Mouse (Mus musculus) liver, postnatal 0 days (tissue): ENCODE measurements around the gene Fbrs. TPM values are rescaled to one million over a fixed set of nuclear protein-coding genes. Genes with fewer than 3 reads are reported as not detected.
A peak's percentile ranks its signal among the peaks of the same experiment; 100 is the strongest.

ENCODE experiments used
- ATAC-seq: fragments of 200-750 bp; cut with Nextera tagmentation; 2 replicates; pipeline ENCODE4 v1.8.0; 2017; ENCODE audit warnings: mild to moderate bottlenecking, moderate library complexity
- DNase-seq: peaks from one replicate; pipeline ENCODE4 v3.0.0-alpha.2; 2016
- H3K27ac ChIP-seq: fragments of 300-500 bp; sonication (generic); 2 replicates; pipeline ENCODE4 v1.5.1; 2014; ENCODE audit warnings: antibody characterized with exemption, moderate library complexity, mild to moderate bottlenecking, low read depth
- H3K27me3 ChIP-seq: fragments of 300-500 bp; sonication (generic); 2 replicates; pipeline ENCODE4 v1.6.1; 2014; ENCODE audit warnings: low read length, control low read depth, mixed read lengths; ENCODE audit not compliant: insufficient read depth
- H3K36me3 ChIP-seq: fragments of 300-500 bp; sonication (generic); replicated peaks from 2 replicates; pipeline ENCODE4 v1.6.1; 2014; ENCODE audit warnings: mild to moderate bottlenecking, control low read depth, low read length, moderate library complexity, mixed read lengths; ENCODE audit not compliant: insufficient read depth
- H3K4me1 ChIP-seq: fragments of 300-500 bp; sonication (generic); 2 replicates; pipeline ENCODE4 v1.6.1; 2014; ENCODE audit warnings: antibody characterized with exemption, mild to moderate bottlenecking, control low read depth; ENCODE audit not compliant: insufficient read depth
- H3K4me2 ChIP-seq: fragments of 300-500 bp; sonication (generic); 2 replicates; pipeline ENCODE4 v1.6.1; 2014; ENCODE audit warnings: low read depth, mild to moderate bottlenecking, low read length, moderate library complexity, mixed read lengths
- H3K4me3 ChIP-seq: fragments of 300-500 bp; sonication (generic); 2 replicates; pipeline ENCODE4 v1.5.1; 2014; ENCODE audit warnings: low read depth, low read length
- H3K9ac ChIP-seq: fragments of 300-500 bp; sonication (generic); replicated peaks from 2 replicates; pipeline ENCODE4 v1.6.1; 2014; ENCODE audit warnings: mild to moderate bottlenecking, moderate library complexity
- H3K9me3 ChIP-seq: fragments of 300-500 bp; sonication (generic); 2 replicates; pipeline ENCODE4 v1.6.1; 2016; ENCODE audit warnings: mild to moderate bottlenecking, control low read depth, low read length, mixed read lengths
- CTCF ChIP-seq: sonication (generic); IDR thresholded peaks from 2 replicates; pipeline ENCODE4 v1.5.1; 2016; ENCODE audit warnings: antibody characterized with exemption, low read depth
- EP300 ChIP-seq: IDR thresholded peaks from 2 replicates; pipeline ENCODE4 v1.6.1; 2016; ENCODE audit warnings: antibody characterized with exemption, low read depth, mild to moderate bottlenecking
- WGBS: fragments of 180-500 bp; shearing (Covaris S2); extraction: QIAGEN DNeasy Blood & Tissue Kit; methylation state at CpG from one replicate; pipeline ENCODE4 v1.1.7; 2014; ENCODE audit not compliant: insufficient replicate concordance; 5-methylcytosine and 5-hydroxymethylcytosine counted together
- microRNA-seq: library from miRNA; unstranded; fragments of <30 nt; microRNA quantifications from one replicate; pipeline ENCODE4, GENCODE M21; 2016
- polyA plus RNA-seq: library from polyadenylated mRNA; unstranded; fragments of >200 nt; fragmentation: Nextera tagmentation; extraction: Ambion mirVana; gene quantifications from 2 replicates; pipeline ENCODE4 v1.2.1, GENCODE M21; 2015

Fbrs gene
- polyA plus RNA-seq, 1 experiment from 2014 or later: 4.7 TPM

GRCm38 (mm10) chr7:127512231-127513015 is 33.4 kb downstream of the Fbrs start:
- TF ChIP-seq EP300 (peak; percentile 74; the same call in 1 of the 2 replicates), CTCF (no peak)
- DNase-seq (peak; percentile 95), ATAC-seq (peak; percentile 86)
- Histone ChIP-seq H3K4me2 (peak overlapping the region; percentile 92), H3K9me3 (no peaks in the 10 kb centered on the region), H3K4me3 (peak overlapping the region; percentile 97), H3K36me3 (peaks cover 25% of the 10 kb centered on the region), H3K4me1 (peaks cover 9% of the 10 kb centered on the region), H3K9ac (peak overlapping the region; percentile 96), H3K27me3 (no peaks in the 10 kb centered on the region), H3K27ac (peak overlapping the region; percentile 98)
- under 1% methylated on average over 58 of the region's 93 CpGs for WGBS

- Histone ChIP-seq H3K9ac (peak overlapping the region; percentile 96), H3K4me2 (peak overlapping the region; percentile 92), H3K27me3 (no peaks in the 10 kb centered on the region), H3K4me3 (peak overlapping the region; percentile 97), H3K9me3 (no peaks in the 10 kb centered on the region), H3K4me1 (peaks cover 9% of the 10 kb centered on the region), H3K36me3 (peaks cover 29% of the 10 kb centered on the region), H3K27ac (peak overlapping the region; percentile 98)
- no peak for DNase-seq
- ATAC-seq: no peak
- 19% methylated on average over 8 of the region's 8 CpGs for WGBS
- TF ChIP-seq CTCF (no peak), EP300 (no peak)
Measured at GRCm38 (mm10) chr7:127513016-127513390, 34.0 kb downstream of the Fbrs start.

- Histone ChIP-seq H3K4me2 (peak overlapping the region; percentile 92), H3K36me3 (peaks cover 37% of the 10 kb centered on the region), H3K4me3 (peak overlapping the region; percentile 97), H3K27me3 (no peaks in the 10 kb centered on the region), H3K27ac (peak overlapping the region; percentile 98), H3K9ac (0 out of 2 replicates have a peak overlapping the region, but pooled peaks have one; percentile 8), H3K4me1 (peaks cover 9% of the 10 kb centered on the region), H3K9me3 (no peaks in the 10 kb centered on the region)
- DNase-seq: no peak
- WGBS: 65% methylated on average over 3 of the region's 3 CpGs
- no peak for TF ChIP-seq EP300
- TF ChIP-seq CTCF: no peak
- no peak for ATAC-seq
Measured at GRCm38 (mm10) chr7:127513781-127514180, 34.8 kb downstream of the Fbrs start.

- DNase-seq (no peak), ATAC-seq (no peak)
- peaks cover 9% of the 10 kb centered on the region for H3K4me1 ChIP-seq
- no peak overlapping the region for H3K4me3 ChIP-seq
- H3K36me3 ChIP-seq: peaks cover 52% of the 10 kb centered on the region
- WGBS: 89% methylated on average over 7 of the region's 7 CpGs
- H3K4me2 ChIP-seq: no peak overlapping the region
- no peaks in the 10 kb centered on the region for H3K27me3 ChIP-seq
- no peak overlapping the region for H3K27ac ChIP-seq
- no peaks in the 10 kb centered on the region for H3K9me3 ChIP-seq
- H3K9ac ChIP-seq: no peak overlapping the region
- TF ChIP-seq EP300: no peak
- TF ChIP-seq CTCF: no peak
Measured at GRCm38 (mm10) chr7:127515846-127516245, 36.8 kb downstream of the Fbrs start.

GRCm38 (mm10) chr7:127516344-127516743 is 37.3 kb downstream of the Fbrs start:
- 89% methylated on average over 6 of the region's 7 CpGs for WGBS
- no peak overlapping the region for H3K27ac ChIP-seq
- TF ChIP-seq EP300 (no peak), CTCF (no peak)
- peaks cover 57% of the 10 kb centered on the region for H3K36me3 ChIP-seq
- peaks cover 9% of the 10 kb centered on the region for H3K4me1 ChIP-seq
- no peak overlapping the region for H3K9ac ChIP-seq
- no peak for ATAC-seq
- H3K4me3 ChIP-seq: no peak overlapping the region
- no peak for DNase-seq
- H3K9me3 ChIP-seq: no peaks in the 10 kb centered on the region
- H3K27me3 ChIP-seq: no peaks in the 10 kb centered on the region
- H3K4me2 ChIP-seq: no peak overlapping the region

- Histone ChIP-seq H3K27ac (no peak within 1 kb of the TSS), H3K9me3 (no peaks in the 10 kb centered on the region), H3K4me1 (no peaks in the 10 kb centered on the region), H3K9ac (no peak within 1 kb of the TSS), H3K36me3 (peaks cover 83% of the 10 kb centered on the region), H3K4me2 (no peak within 1 kb of the TSS), H3K27me3 (no peaks in the 10 kb centered on the region), H3K4me3 (no peak within 1 kb of the TSS)
- no peak for TF ChIP-seq EP300
- no peak for TF ChIP-seq CTCF
- ATAC-seq (no peak), DNase-seq (no peak)
- 90% methylated on average over 3 of the region's 3 CpGs for WGBS
Measured at GRCm38 (mm10) chr7:127519284-127519683, 40.3 kb downstream of the Fbrs start, which contains the start of gene Gm42715. TSS of gene Gm42715 (plus strand) at chr7:127519584.

Small RNAs within 50 kb of the gene (microRNA-seq; reads per million reads assigned to microRNA genes)
- gene Gm47278: not detected
- 1.2 reads per million for gene Mir7060

Other genes with a start within 250 kb of the Fbrs start
- gene Zfp553, start 246.1 kb upstream of the Fbrs start, polyA plus RNA-seq: 4.0 and 5.3 TPM in 2 replicates
- 16.7 and 17.3 TPM in 2 replicates for gene Sept1, start 246.1 kb upstream of the Fbrs start, polyA plus RNA-seq
- gene Zfp771, start 234.9 kb upstream of the Fbrs start, polyA plus RNA-seq: 15.5 and 17.8 TPM in 2 replicates
- 96.8 and 107 TPM in 2 replicates for gene Dctpp1, start 218.5 kb upstream of the Fbrs start, polyA plus RNA-seq
- 712 and 714 TPM in 2 replicates for gene Sephs2, start 205.1 kb upstream of the Fbrs start, polyA plus RNA-seq
- gene Itgal, start 182.9 kb upstream of the Fbrs start, polyA plus RNA-seq: 5.9 and 6.8 TPM in 2 replicates
- gene Zfp768, start 133.6 kb upstream of the Fbrs start, polyA plus RNA-seq: 4.8 and 6.4 TPM in 2 replicates
- 1.5 TPM in 2 replicates for gene Zfp747, start 103.1 kb upstream of the Fbrs start, polyA plus RNA-seq
- gene 9130019O22Rik, start 92.0 kb upstream of the Fbrs start, polyA plus RNA-seq: 0.89 and 1.2 TPM in 2 replicates
- 1.9 and 2.6 TPM in 2 replicates for gene E430018J23Rik, start 85.6 kb upstream of the Fbrs start, polyA plus RNA-seq
- 0.98 and 1.1 TPM in 2 replicates for gene Zfp764, start 72.4 kb upstream of the Fbrs start, polyA plus RNA-seq
- 8.7 and 10.1 TPM in 2 replicates for gene Zfp688, start 57.1 kb upstream of the Fbrs start, polyA plus RNA-seq
- 1.4 and 1.5 TPM in 2 replicates for gene Zfp689, start 30.0 kb upstream of the Fbrs start, polyA plus RNA-seq
- gene Prr14, start 19.6 kb upstream of the Fbrs start, polyA plus RNA-seq: 16.0 and 17.6 TPM in 2 replicates
- gene Srcap, start 32.8 kb downstream of the Fbrs start, polyA plus RNA-seq: 6.7 and 7.7 TPM in 2 replicates
- gene Gm42715, start 40.4 kb downstream of the Fbrs start, polyA plus RNA-seq: 3.6 and 4.1 TPM in 2 replicates
- 3.3 and 3.5 TPM in 2 replicates for gene Tmem265, start 82.2 kb downstream of the Fbrs start, polyA plus RNA-seq
- gene Phkg2, start 94.1 kb downstream of the Fbrs start, polyA plus RNA-seq: 14.5 and 17.0 TPM in 2 replicates
- gene Ccdc189, start 109.4 kb downstream of the Fbrs start, polyA plus RNA-seq: 4.4 and 4.7 TPM in 2 replicates
- 10.3 and 12.4 TPM in 2 replicates for gene Rnf40, start 109.6 kb downstream of the Fbrs start, polyA plus RNA-seq
- gene Zfp629, start 136.6 kb downstream of the Fbrs start, polyA plus RNA-seq: 1.8 and 2.0 TPM in 2 replicates
- gene Bcl7c, start 229.7 kb downstream of the Fbrs start, polyA plus RNA-seq: 20.1 and 26.5 TPM in 2 replicates
- gene Ctf1, start 233.5 kb downstream of the Fbrs start, polyA plus RNA-seq: 7.9 and 10.0 TPM in 2 replicates